Mouse (Mus musculus): ENCODE measurements around the gene Pcbp3. TPM values are rescaled to one million over a fixed set of nuclear protein-coding genes. Genes with fewer than 3 reads are reported as not detected.
A peak's percentile ranks its signal among the peaks of the same experiment; 100 is the strongest.

Pcbp3 gene
- polyA plus RNA-seq, 1 experiment: 27.2 TPM

DNA sequence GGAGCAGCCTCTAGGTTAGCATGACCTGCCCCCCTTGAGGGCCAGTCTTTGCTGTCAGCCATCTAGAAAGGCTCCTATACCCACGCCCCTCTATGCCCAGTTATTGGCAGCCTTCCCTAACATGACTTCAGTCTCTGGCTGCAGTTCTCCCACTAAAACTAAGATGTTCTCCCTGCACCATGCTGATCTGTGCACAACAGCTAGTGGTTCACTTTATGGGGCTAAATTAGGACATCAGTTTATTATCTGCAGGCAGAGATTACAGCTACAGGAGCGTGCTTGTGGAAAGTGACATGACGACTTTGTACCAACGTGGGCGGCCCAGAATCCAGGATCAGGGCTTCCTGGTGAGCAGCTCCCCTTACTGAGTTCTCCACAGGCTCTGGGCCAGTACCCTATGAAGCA, 160.4 kb downstream of the Pcbp3 start:
- 73% methylated on average over 5 of the region's 5 CpGs for WGBS
- TF ChIP-seq POLR2A (IDR thresholded peaks at IDR 0.05; ENCODE audit: borderline replicate concordance, extremely low read depth, low read depth, low read length): no peak
- TF ChIP-seq CTCF (IDR thresholded peaks at IDR 0.05; ENCODE audit: insufficient read depth, low read length): no peak
- Histone ChIP-seq H3K4me3 (replicated peaks; ENCODE audit: extremely low read depth, low read depth, low read length) (no peak overlapping the region), H3K4me1 (ENCODE audit: control insufficient read depth, insufficient read depth, low read length) (no peaks in the 10 kb centered on the region; the same call in 1 of the 2 replicates)
- no peak for DNase-seq

DNA sequence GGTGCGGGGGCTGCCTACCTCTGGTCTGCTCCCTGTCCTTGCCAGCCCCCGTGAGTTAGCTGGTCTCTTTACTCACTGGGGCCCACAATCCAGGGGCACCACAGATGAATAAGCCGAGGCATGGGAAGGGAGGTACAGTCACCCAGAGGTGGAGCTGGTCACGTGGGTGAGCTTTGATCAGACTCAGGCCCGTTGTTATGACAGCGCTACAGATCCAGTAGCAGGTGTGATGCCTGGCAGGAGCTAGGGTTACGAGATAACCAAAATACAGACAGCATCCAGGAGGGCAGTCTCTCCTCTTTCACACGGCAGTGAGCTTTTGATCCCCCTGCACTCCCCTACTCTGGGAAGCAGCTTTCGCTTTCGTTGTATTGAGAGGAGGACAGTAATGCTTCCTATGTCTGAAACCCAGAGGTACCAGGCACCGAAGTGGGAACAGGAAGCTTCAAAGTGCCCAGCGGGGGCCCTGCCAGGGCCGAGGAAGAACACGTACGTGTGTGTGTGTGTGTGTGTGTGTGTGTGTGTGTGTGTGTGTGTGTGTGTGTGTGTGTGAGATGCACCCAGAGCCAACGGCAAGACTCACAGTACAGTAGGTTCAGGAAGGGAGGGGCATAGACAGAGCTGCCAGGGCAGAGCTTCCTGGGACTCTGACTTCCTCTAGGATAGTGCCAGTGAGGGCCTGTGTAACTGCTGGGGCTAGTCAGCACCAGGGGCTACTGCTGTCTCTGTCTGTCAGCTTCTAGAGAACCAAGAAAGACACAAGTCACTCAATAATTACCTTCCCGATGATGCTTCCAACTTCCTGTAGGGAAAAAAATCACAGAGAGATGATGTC, 162.7 kb downstream of the Pcbp3 start:
- no peak for DNase-seq
- 47% methylated on average over 17 of the region's 17 CpGs for WGBS
- Histone ChIP-seq H3K4me1 (ENCODE audit: control insufficient read depth, insufficient read depth, low read length) (no peaks in the 10 kb centered on the region; the same call in 1 of the 2 replicates), H3K4me3 (replicated peaks; ENCODE audit: extremely low read depth, low read depth, low read length) (peak overlapping the region; percentile 14)
- TF ChIP-seq CTCF (IDR thresholded peaks at IDR 0.05; ENCODE audit: insufficient read depth, low read length) (no peak), POLR2A (IDR thresholded peaks at IDR 0.05; ENCODE audit: borderline replicate concordance, extremely low read depth, low read depth, low read length) (no peak)

DNA sequence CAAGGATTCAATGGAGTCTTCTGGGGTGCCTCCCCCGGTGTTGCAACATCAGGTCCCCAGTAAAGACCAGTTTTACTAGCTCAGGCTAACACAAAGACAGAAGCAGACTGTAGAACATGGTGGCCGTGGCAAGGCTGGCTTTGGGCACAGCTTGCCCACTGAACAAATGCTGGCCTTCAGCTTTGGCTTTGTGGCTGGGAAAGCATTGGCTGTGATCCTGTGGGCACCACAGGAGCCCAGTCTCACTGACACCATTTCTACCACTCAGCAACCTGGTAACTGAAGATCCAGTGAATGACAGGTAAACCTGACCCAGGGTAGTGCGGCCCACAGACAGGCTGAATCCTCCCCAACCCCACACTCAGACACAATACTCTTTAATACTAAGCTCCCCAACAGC, 167.6 kb downstream of the Pcbp3 start:
- no peak for DNase-seq
- Histone ChIP-seq H3K4me1 (ENCODE audit: control insufficient read depth, insufficient read depth, low read length) (no peaks in the 10 kb centered on the region), H3K4me3 (replicated peaks; ENCODE audit: extremely low read depth, low read depth, low read length) (no peak overlapping the region)
- TF ChIP-seq POLR2A (IDR thresholded peaks at IDR 0.05; ENCODE audit: borderline replicate concordance, extremely low read depth, low read depth, low read length): no peak
- no peak for TF ChIP-seq CTCF (IDR thresholded peaks at IDR 0.05; ENCODE audit: insufficient read depth, low read length)
- 92% methylated on average over 3 of the region's 3 CpGs for WGBS

DNA sequence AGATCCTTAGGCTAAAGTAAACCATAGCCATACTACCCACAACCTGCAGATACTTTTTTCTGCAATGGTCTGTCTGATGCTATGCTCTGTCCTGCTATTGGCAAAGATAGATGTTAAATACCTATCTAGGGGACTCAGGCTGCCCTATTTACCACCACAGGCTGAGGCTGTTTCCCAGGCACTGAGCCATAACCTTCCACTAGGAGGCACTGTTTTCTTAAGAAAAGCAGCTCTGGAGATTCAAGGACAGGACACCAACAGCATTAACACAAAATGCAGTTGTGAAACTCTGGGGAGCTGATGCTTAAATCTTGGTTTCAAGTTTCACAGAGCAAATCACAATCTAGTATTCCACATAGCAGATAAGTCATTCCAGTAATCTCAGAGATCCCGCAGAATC, 170.2 kb downstream of the Pcbp3 start:
- 42% methylated on average over 1 of the region's 1 CpGs for WGBS
- Histone ChIP-seq H3K4me3 (replicated peaks; ENCODE audit: extremely low read depth, low read depth, low read length) (no peak overlapping the region), H3K4me1 (ENCODE audit: control insufficient read depth, insufficient read depth, low read length) (no peaks in the 10 kb centered on the region)
- DNase-seq: peak; percentile 12
- TF ChIP-seq CTCF (IDR thresholded peaks at IDR 0.05; ENCODE audit: insufficient read depth, low read length): peak; percentile 43
- no peak for TF ChIP-seq POLR2A (IDR thresholded peaks at IDR 0.05; ENCODE audit: borderline replicate concordance, extremely low read depth, low read depth, low read length)

DNA sequence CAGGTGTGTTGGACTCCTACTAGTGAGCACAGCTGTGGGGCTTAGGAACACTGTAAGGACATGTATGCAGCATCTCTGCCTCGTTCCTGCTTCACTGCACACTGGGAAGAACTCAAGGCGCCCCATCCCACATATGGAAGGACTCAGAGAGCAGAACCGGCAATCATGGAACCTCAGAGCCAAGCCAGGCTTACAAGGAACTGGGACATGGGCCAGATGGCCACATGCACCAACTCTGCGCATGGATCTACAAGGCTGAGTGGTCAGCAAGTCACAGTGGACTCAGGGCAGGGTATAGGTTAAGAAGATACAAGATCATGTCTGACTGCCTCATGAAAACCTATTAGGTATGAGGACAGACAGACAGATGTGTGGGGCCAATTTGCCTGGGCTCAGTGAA, 171.8 kb downstream of the Pcbp3 start:
- DNase-seq: no peak
- Histone ChIP-seq H3K4me1 (ENCODE audit: control insufficient read depth, insufficient read depth, low read length) (no peaks in the 10 kb centered on the region), H3K4me3 (replicated peaks; ENCODE audit: extremely low read depth, low read depth, low read length) (no peak overlapping the region)
- TF ChIP-seq POLR2A (IDR thresholded peaks at IDR 0.05; ENCODE audit: borderline replicate concordance, extremely low read depth, low read depth, low read length): no peak
- WGBS: 62% methylated on average over 4 of the region's 4 CpGs

DNA sequence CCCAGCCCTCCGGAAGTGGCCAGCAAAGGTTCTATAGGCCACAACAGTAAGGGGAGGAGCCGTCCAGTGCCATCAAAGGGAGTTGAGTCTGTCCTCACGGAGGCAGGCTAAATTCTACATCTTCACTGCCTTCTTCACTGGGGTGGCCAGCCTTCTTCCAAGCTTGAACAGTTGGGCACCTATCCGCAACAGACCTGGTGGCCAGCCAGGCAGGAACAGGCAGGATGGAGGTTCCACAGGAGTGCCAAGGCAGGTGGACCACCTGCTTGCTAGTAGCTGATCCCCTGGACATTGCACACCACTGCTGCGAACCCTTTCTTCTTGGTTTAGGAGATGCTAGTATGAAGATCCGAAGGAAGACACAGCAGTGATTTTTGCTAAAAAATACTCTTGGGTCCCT, 176.4 kb downstream of the Pcbp3 start:
- DNase-seq: no peak
- TF ChIP-seq CTCF (IDR thresholded peaks at IDR 0.05; ENCODE audit: insufficient read depth, low read length) (no peak), POLR2A (IDR thresholded peaks at IDR 0.05; ENCODE audit: borderline replicate concordance, extremely low read depth, low read depth, low read length) (no peak)
- WGBS: 80% methylated on average over 6 of the region's 6 CpGs
- Histone ChIP-seq H3K4me3 (replicated peaks; ENCODE audit: extremely low read depth, low read depth, low read length) (no peak overlapping the region), H3K4me1 (ENCODE audit: control insufficient read depth, insufficient read depth, low read length) (no peaks in the 10 kb centered on the region)

DNA sequence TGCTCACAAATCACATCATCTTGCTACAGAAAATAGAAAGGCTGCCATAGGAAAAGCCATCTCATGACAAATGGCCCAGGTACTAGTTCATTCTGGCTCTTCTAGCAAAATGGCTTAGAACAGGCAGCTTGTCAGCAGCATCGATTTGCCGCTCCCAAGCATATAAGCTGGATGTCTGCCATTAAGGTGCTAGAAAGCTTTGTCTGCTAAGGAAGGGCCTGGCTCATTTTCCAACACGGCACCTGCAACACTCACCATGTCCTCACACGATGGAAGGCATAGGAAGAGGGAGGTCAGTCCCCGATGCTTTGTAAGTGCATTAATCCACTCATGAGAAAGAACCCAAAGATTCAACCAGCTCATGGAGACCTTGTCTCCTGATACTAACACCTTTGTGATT, 182.5 kb downstream of the Pcbp3 start:
- Histone ChIP-seq H3K4me3 (replicated peaks; ENCODE audit: extremely low read depth, low read depth, low read length) (no peak overlapping the region), H3K4me1 (ENCODE audit: control insufficient read depth, insufficient read depth, low read length) (no peaks in the 10 kb centered on the region)
- no peak for DNase-seq
- 87% methylated on average over 5 of the region's 5 CpGs for WGBS
- TF ChIP-seq POLR2A (IDR thresholded peaks at IDR 0.05; ENCODE audit: borderline replicate concordance, extremely low read depth, low read depth, low read length) (no peak), CTCF (IDR thresholded peaks at IDR 0.05; ENCODE audit: insufficient read depth, low read length) (no peak)

DNA sequence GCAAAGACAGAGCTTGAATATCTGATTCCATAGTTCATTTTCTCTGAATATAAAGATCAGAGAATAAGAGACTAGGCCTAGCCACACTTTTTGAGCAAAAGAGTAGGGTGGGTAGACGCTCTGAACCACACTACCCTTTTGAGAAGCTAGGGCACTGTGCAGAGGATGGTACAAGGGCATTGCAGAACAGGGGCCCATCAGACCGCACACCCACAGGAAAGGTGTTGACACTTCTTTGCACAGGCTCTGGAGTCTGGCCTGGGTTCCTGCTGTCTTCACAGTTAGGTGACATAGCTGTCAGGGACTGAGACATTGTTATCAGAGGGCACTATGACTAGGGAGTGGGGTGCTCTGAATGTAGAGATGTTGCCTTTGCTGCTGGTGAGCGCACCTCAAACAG, 190.1 kb downstream of the Pcbp3 start:
- Histone ChIP-seq H3K4me3 (replicated peaks; ENCODE audit: extremely low read depth, low read depth, low read length) (no peak overlapping the region), H3K4me1 (ENCODE audit: control insufficient read depth, insufficient read depth, low read length) (no peaks in the 10 kb centered on the region)
- no peak for DNase-seq
- TF ChIP-seq POLR2A (IDR thresholded peaks at IDR 0.05; ENCODE audit: borderline replicate concordance, extremely low read depth, low read depth, low read length): no peak
- TF ChIP-seq CTCF (IDR thresholded peaks at IDR 0.05; ENCODE audit: insufficient read depth, low read length): no peak
- WGBS: 90% methylated on average over 3 of the region's 3 CpGs

DNA sequence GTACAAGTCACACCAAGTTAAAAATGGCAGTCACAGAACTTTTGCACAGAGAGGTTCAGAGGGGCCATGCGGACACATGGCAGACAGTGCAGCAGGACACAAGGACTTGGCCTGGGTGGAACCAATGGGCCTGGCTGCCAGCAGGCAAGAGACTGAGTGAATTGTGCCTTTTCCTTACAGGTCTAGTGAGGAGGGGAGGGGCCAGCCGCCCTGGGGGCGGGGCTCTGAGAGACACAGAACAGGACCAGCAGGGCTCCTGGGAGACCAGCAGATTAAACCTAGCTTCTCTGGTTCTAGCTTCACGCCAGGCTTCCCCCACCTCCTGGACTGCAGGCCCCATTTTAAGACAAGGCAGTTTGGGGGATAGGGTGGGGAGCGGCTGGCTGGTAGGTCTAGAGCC, 190.6 kb downstream of the Pcbp3 start:
- Histone ChIP-seq H3K4me1 (ENCODE audit: control insufficient read depth, insufficient read depth, low read length) (no peaks in the 10 kb centered on the region), H3K4me3 (replicated peaks; ENCODE audit: extremely low read depth, low read depth, low read length) (no peak overlapping the region)
- 71% methylated on average over 5 of the region's 5 CpGs for WGBS
- DNase-seq: no peak
- TF ChIP-seq CTCF (IDR thresholded peaks at IDR 0.05; ENCODE audit: insufficient read depth, low read length) (no peak), POLR2A (IDR thresholded peaks at IDR 0.05; ENCODE audit: borderline replicate concordance, extremely low read depth, low read depth, low read length) (no peak)

DNA sequence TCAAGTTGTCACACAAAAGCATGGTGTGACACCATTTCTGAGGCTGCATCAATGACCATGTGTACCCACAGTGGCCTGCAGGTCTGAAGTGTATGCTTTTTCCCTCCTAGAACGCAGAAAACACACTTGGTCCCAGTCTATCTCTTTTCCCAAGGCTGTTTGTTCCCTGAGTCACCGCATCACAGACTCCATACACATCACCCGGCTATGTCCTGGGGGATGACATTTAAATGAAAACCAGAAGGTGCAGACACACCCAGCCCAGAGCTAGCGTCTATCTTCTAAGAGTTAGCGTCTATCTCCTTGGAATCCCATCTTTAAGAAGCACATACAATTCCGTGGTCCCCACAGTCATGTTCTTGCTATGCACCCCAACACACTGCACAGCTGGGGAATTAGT, 192.1 kb downstream of the Pcbp3 start:
- DNase-seq: no peak
- Histone ChIP-seq H3K4me1 (ENCODE audit: control insufficient read depth, insufficient read depth, low read length) (no peaks in the 10 kb centered on the region), H3K4me3 (replicated peaks; ENCODE audit: extremely low read depth, low read depth, low read length) (no peak overlapping the region)
- WGBS: 92% methylated on average over 6 of the region's 6 CpGs
- TF ChIP-seq CTCF (IDR thresholded peaks at IDR 0.05; ENCODE audit: insufficient read depth, low read length): no peak
- no peak for TF ChIP-seq POLR2A (IDR thresholded peaks at IDR 0.05; ENCODE audit: borderline replicate concordance, extremely low read depth, low read depth, low read length)

Data from lung, adult 2 months (tissue).